Comparison of ENCODE assay signal across 19 mouse cellular contexts in the genomic region with DNA sequence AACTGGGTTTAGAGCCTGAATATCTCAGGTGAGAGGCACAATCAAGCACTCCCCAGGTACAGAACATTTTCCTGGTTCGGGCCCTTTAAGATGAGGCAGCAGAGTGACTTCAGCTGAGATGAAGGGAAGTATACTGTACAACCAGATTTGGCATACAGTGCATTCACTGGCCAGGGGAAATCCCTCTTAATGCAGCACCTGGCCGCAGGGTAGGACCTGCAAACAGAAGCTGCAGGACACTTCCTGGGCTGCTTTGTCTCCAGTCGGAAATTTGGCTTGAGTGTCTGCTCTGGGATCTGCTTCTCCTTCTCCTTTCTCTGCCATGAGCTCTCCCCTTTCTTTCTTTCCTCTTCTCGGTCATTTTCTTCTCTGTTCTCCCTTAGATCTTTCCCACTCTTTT.
DNase-seq lines count a peak whose midpoint lies in the region; ATAC-seq and TF ChIP-seq lines count a peak whose summit lies in the region.
"Had no signal": no experiment of that assay in that cellular context is flagged by ENCODE, and none has a peak within 500 bp of the region (broad histone marks: within the 10 kb centered on the region; RNA-seq: fewer than 3 reads in every experiment).

No protein-coding gene starts in this region.

- H3K4me1 ChIP-seq in heart, adult 2 months (ENCODE audit: control insufficient read depth, insufficient read depth, low read length), result no peaks in the 10 kb centered on the region
- H3K4me1 ChIP-seq: embryonic facial prominence, embryonic 10.5 days; forebrain, embryonic 13.5 days; heart, embryonic 10.5 days; hindbrain, embryonic 13.5 days; intestine, embryonic 15.5 days had no signal

- WGBS in heart, adult 2 months, result 72% methylated on average over 4 of the region's 4 CpGs

- H3K4me3 ChIP-seq in heart, adult 2 months, result no peak overlapping the region
- H3K4me3 ChIP-seq: embryonic facial prominence, embryonic 10.5 days; forebrain, embryonic 13.5 days; gastrocnemius, adult 2 months; heart, embryonic 10.5 days; hindbrain, embryonic 13.5 days; intestine, embryonic 15.5 days had no signal

- no peak for DNase-seq in cerebellum, adult 11 months
- peak; percentile 26 for DNase-seq in A20 (ENCODE audit: low read depth, low spot score)
- peak; percentile 24 for DNase-seq in cerebellum, adult 9-11 months
- peak; percentile 28 to 40 for DNase-seq in cerebellum, postnatal 36 days
- DNase-seq in heart, adult 2 months, result no peak
- no peak for DNase-seq in layer of hippocampus, postnatal 10 days (ENCODE audit: low spot score in 2 of 2)
- DNase-seq: adrenal gland, adult 2 months; adrenal gland, postnatal 25 days; gastrocnemius, adult 2 months; gastrocnemius, postnatal 36 days; heart, adult 11 months; heart, postnatal 14 days; kidney, adult 18-20 months had no signal

- H3K9ac ChIP-seq in heart, adult 2 months (ENCODE audit: low read depth, low read length), result no peak overlapping the region
- H3K9ac ChIP-seq: forebrain, embryonic 13.5 days; hindbrain, embryonic 13.5 days; intestine, embryonic 15.5 days had no signal

- TF ChIP-seq EP300 in heart, adult 2 months (IDR thresholded peaks at IDR 0.05; ENCODE audit: insufficient read depth, low read depth, low read length), result no peak

- TF ChIP-seq CTCF in heart, adult 2 months (IDR thresholded peaks at IDR 0.05), result no peak

- ATAC-seq in cerebellum, adult (ENCODE audit: insufficient number of reproducible peaks, low FRiP score, low TSS enrichment), result peak; percentile 79
- ATAC-seq: forebrain, embryonic 13.5 days; intestine, embryonic 15.5 days had no signal

- H3K27me3 ChIP-seq in heart, adult 2 months (ENCODE audit: control insufficient read depth, insufficient read depth, low read length), result no peaks in the 10 kb centered on the region
- H3K27me3 ChIP-seq: forebrain, embryonic 13.5 days; hindbrain, embryonic 13.5 days; intestine, embryonic 15.5 days had no signal

- no peaks in the 10 kb centered on the region for H3K79me2 ChIP-seq in heart, adult 2 months (replicated peaks; ENCODE audit: control insufficient read depth, insufficient read depth, low read length)

- H3K27ac ChIP-seq in heart, adult 2 months, result no peak overlapping the region
- H3K27ac ChIP-seq: embryonic facial prominence, embryonic 10.5 days; forebrain, embryonic 13.5 days; gastrocnemius, adult 2 months; heart, embryonic 10.5 days; hindbrain, embryonic 13.5 days; intestine, embryonic 15.5 days had no signal

- no peak for TF ChIP-seq POLR2A in heart, adult 2 months (IDR thresholded peaks at IDR 0.05; ENCODE audit: insufficient read depth, low read depth, low read length)

- intact Hi-C loops in heart, adult 2 months (cut with DNase I), result no loop called here

- H3K36me3 ChIP-seq in heart, adult 2 months (ENCODE audit: control insufficient read depth, insufficient read depth, low read length), result no peaks in the 10 kb centered on the region
- H3K36me3 ChIP-seq: embryonic facial prominence, embryonic 10.5 days; heart, embryonic 10.5 days; hindbrain, embryonic 13.5 days; intestine, embryonic 15.5 days had no signal

Comparison
In these comparisons a context has a peak if more than half of its experiments do, and no peak if none do; other contexts are left out.
1. DNase-seq: peak in A20 (single experiment), cerebellum, adult 9-11 months (single experiment) and cerebellum, postnatal 36 days (2 of 2); none in cerebellum, adult 11 months (single experiment), heart, adult 2 months (0 of 2) and layer of hippocampus, postnatal 10 days (0 of 2).